Comparison of ENCODE assay signal across 8 mouse cellular contexts in genomic region chr3:90433381-90434020, GRCm38 (mm10). TPM values are rescaled to one million over a fixed set of nuclear protein-coding genes. Genes with fewer than 3 reads are reported as not detected.
DNase-seq lines count a peak whose midpoint lies in the region; ATAC-seq and TF ChIP-seq lines count a peak whose summit lies in the region.

TSS of gene Ints3 (minus strand) at chr3:90433622.

- H3K4me3 ChIP-seq in forebrain, embryonic 10.5 days = peak within 1 kb of the TSS; percentile 90
- peak within 1 kb of the TSS; percentile 81 for H3K4me3 ChIP-seq in heart, embryonic 15.5 days
- H3K4me3 ChIP-seq in liver, embryonic 14.5 days (ENCODE audit: insufficient read depth in 1 of 2, low read depth in 2 of 2, low read length in 2 of 2) = peak within 1 kb of the TSS; percentile 76 to 79
- peak within 1 kb of the TSS; percentile 85 for H3K4me3 ChIP-seq in neural tube, embryonic 11.5 days (ENCODE audit: low read depth, low read length)
- H3K4me3 ChIP-seq in stomach, postnatal 0 days (ENCODE audit: low read depth, low read length) = peak within 1 kb of the TSS; percentile 73

- peaks cover 36% of the 10 kb centered on the region for H3K4me1 ChIP-seq in forebrain, embryonic 10.5 days
- peaks cover 26% of the 10 kb centered on the region for H3K4me1 ChIP-seq in heart, embryonic 15.5 days (replicated peaks)
- H3K4me1 ChIP-seq in liver, embryonic 14.5 days (replicated peaks; ENCODE audit: control insufficient read depth in 2 of 2, insufficient read depth in 2 of 2, low read length in 1 of 2) = peaks cover 32 to 37% of the 10 kb centered on the region in 2 experiments
- peaks cover 10% of the 10 kb centered on the region for H3K4me1 ChIP-seq in neural tube, embryonic 11.5 days (ENCODE audit: control insufficient read depth, insufficient read depth, low read length)
- 0 out of 2 replicates have a peak, but pooled peaks cover 9% of the 10 kb centered on the region for H3K4me1 ChIP-seq in stomach, postnatal 0 days (replicated peaks; ENCODE audit: control insufficient read depth, insufficient read depth)

- TF ChIP-seq CTCF in liver, embryonic 14.5 days (IDR thresholded peaks at IDR 0.05; ENCODE audit: low read depth) = no peak
- peak; percentile 6; the same call in 1 of the 2 replicates for TF ChIP-seq CTCF in stomach, postnatal 0 days (IDR thresholded peaks at IDR 0.05; ENCODE audit: low read depth)

- H3K4me2 ChIP-seq in heart, embryonic 15.5 days = peak within 1 kb of the TSS; percentile 90
- peak within 1 kb of the TSS; percentile 97 for H3K4me2 ChIP-seq in liver, embryonic 14.5 days (ENCODE audit: low read depth)
- H3K4me2 ChIP-seq in neural tube, embryonic 11.5 days (ENCODE audit: low read depth) = peak within 1 kb of the TSS; percentile 78
- peak within 1 kb of the TSS; percentile 87 for H3K4me2 ChIP-seq in stomach, postnatal 0 days (replicated peaks; ENCODE audit: low read depth)

- H3K9me3 ChIP-seq in forebrain, embryonic 10.5 days = no peaks in the 10 kb centered on the region
- H3K9me3 ChIP-seq in heart, embryonic 15.5 days (replicated peaks) = no peaks in the 10 kb centered on the region
- no peaks in the 10 kb centered on the region for H3K9me3 ChIP-seq in liver, embryonic 14.5 days (ENCODE audit: control insufficient read depth, low read length)
- H3K9me3 ChIP-seq in neural tube, embryonic 11.5 days (ENCODE audit: control insufficient read depth, low read length) = no peaks in the 10 kb centered on the region
- no peaks in the 10 kb centered on the region for H3K9me3 ChIP-seq in stomach, postnatal 0 days (ENCODE audit: control insufficient read depth, low read length)

- peak within 1 kb of the TSS; percentile 92 for H3K9ac ChIP-seq in heart, embryonic 15.5 days
- peak within 1 kb of the TSS; percentile 84 for H3K9ac ChIP-seq in liver, embryonic 14.5 days (replicated peaks)
- H3K9ac ChIP-seq in neural tube, embryonic 11.5 days (ENCODE audit: low read length) = peak within 1 kb of the TSS; percentile 91
- peak within 1 kb of the TSS; percentile 91 for H3K9ac ChIP-seq in stomach, postnatal 0 days (ENCODE audit: low read length)

- peak within 1 kb of the TSS; percentile 98 for H3K27ac ChIP-seq in forebrain, embryonic 10.5 days
- H3K27ac ChIP-seq in heart, embryonic 15.5 days = peak within 1 kb of the TSS; percentile 97
- peak within 1 kb of the TSS; percentile 82 for H3K27ac ChIP-seq in liver, embryonic 14.5 days
- H3K27ac ChIP-seq in neural tube, embryonic 11.5 days (ENCODE audit: low read depth, low read length) = peak within 1 kb of the TSS; percentile 92
- H3K27ac ChIP-seq in stomach, postnatal 0 days (replicated peaks) = peak within 1 kb of the TSS; percentile 98

- peaks cover 32% of the 10 kb centered on the region for H3K36me3 ChIP-seq in forebrain, embryonic 10.5 days (replicated peaks)
- H3K36me3 ChIP-seq in heart, embryonic 15.5 days = no peaks in the 10 kb centered on the region; the same call in 1 of the 2 replicates
- H3K36me3 ChIP-seq in liver, embryonic 14.5 days (replicated peaks; ENCODE audit: control insufficient read depth, insufficient read depth, low read depth) = no peaks in the 10 kb centered on the region
- H3K36me3 ChIP-seq in neural tube, embryonic 11.5 days (ENCODE audit: control insufficient read depth, insufficient read depth, low read length) = no peaks in the 10 kb centered on the region
- no peaks in the 10 kb centered on the region for H3K36me3 ChIP-seq in stomach, postnatal 0 days (ENCODE audit: control insufficient read depth, insufficient read depth, low read length)

- under 1% methylated on average over 52 of the region's 52 CpGs for WGBS in forebrain, embryonic 10.5 days
- WGBS in heart, embryonic 15.5 days = under 1% methylated on average over 52 of the region's 52 CpGs
- under 1% methylated on average over 51 of the region's 52 CpGs for WGBS in liver, embryonic 14.5 days (ENCODE audit: insufficient replicate concordance)
- under 1% methylated on average over 52 of the region's 52 CpGs for WGBS in neural tube, embryonic 11.5 days
- under 1% methylated on average over 38 of the region's 52 CpGs for WGBS in stomach, postnatal 0 days

- no peaks in the 10 kb centered on the region for H3K27me3 ChIP-seq in forebrain, embryonic 10.5 days (ENCODE audit: poor library complexity, severe bottlenecking)
- no peaks in the 10 kb centered on the region for H3K27me3 ChIP-seq in heart, embryonic 15.5 days
- no peaks in the 10 kb centered on the region for H3K27me3 ChIP-seq in liver, embryonic 14.5 days (ENCODE audit: control insufficient read depth, insufficient read depth, low read length)
- no peaks in the 10 kb centered on the region for H3K27me3 ChIP-seq in neural tube, embryonic 11.5 days (ENCODE audit: control insufficient read depth, insufficient read depth, low read length)
- H3K27me3 ChIP-seq in stomach, postnatal 0 days (ENCODE audit: control insufficient read depth, insufficient read depth, low read length) = no peaks in the 10 kb centered on the region

- ATAC-seq in heart, embryonic 15.5 days (replicated peaks; ENCODE audit: insufficient number of reproducible peaks, insufficient read depth, low FRiP score, low read depth) = peak; percentile 99
- peak; percentile 99 for ATAC-seq in liver, embryonic 14.5 days (ENCODE audit: insufficient read depth)
- peak; percentile 98 for ATAC-seq in neural tube, embryonic 11.5 days (ENCODE audit: insufficient read depth, low FRiP score, low TSS enrichment)
- ATAC-seq in stomach, postnatal 0 days (ENCODE audit: low FRiP score, low TSS enrichment) = peak; percentile 100

- no peak for TF ChIP-seq EP300 in liver, embryonic 14.5 days (IDR thresholded peaks at IDR 0.05; ENCODE audit: low read depth)
- TF ChIP-seq EP300 in stomach, postnatal 0 days (optimal IDR thresholded peaks at IDR 0.05) = no peak

- DNase-seq in CD8-positive naive resting alpha-beta T cell, adult 2 months (ENCODE audit: low read depth in 2 of 2, low spot score in 2 of 2) = peak; percentile 95 to 96
- peak; percentile 94 for DNase-seq in c-Kit-positive CD71-negative TER-119-negative erythroid progenitor cells, embryonic 14.5 days (ENCODE audit: low read depth)
- peak; percentile 98 for DNase-seq in forebrain, embryonic 10.5 days (ENCODE audit: extremely low spot score, low spot score)
- DNase-seq in kidney, postnatal 25 days = peak; percentile 99 to 100
- DNase-seq in liver, embryonic 14.5 days (ENCODE audit: low read depth in 3 of 3, low spot score in 3 of 3) = peak; percentile 99
- DNase-seq in neural tube, embryonic 11.5 days (ENCODE audit: low spot score) = peak; percentile 98
- peak; percentile 99 for DNase-seq in stomach, postnatal 0 days (ENCODE audit: low spot score)

RNA-seq across cellular contexts. Expression of gene Ints3, which starts in this region (rescaled TPM):
- polyA plus RNA-seq in forebrain, embryonic 10.5 days (2016; fragmentation: Nextera tagmentation; extraction: Ambion mirVana) = 40.9 and 41.9 TPM in 2 replicates
- polyA plus RNA-seq in heart, embryonic 15.5 days (2015; fragmentation: Nextera tagmentation; extraction: Ambion mirVana) = 16.7 and 22.6 TPM in 2 replicates
- polyA plus RNA-seq in liver, embryonic 14.5 days (2012; rRNA removed) = 11.3 and 12.7 TPM in 2 replicates
- 6.6 and 9.4 TPM in 2 replicates for polyA plus RNA-seq in liver, embryonic 14.5 days (2014; fragmentation: Nextera tagmentation; extraction: Ambion mirVana)
- polyA plus RNA-seq in neural tube, embryonic 11.5 days (2014; fragmentation: Nextera tagmentation; extraction: Ambion mirVana) = 36.8 and 45.8 TPM in 2 replicates
- polyA plus RNA-seq in stomach, postnatal 0 days (2015; fragmentation: Nextera tagmentation; extraction: Ambion mirVana) = 9.2 and 9.7 TPM in 2 replicates

Comparison
In these comparisons a context has a peak if more than half of its experiments do, and no peak if none do; other contexts are left out.
1. Peak in every context shown above with its lines: DNase-seq, ATAC-seq, H3K4me3 ChIP-seq and H3K27ac ChIP-seq.